Mouse (Mus musculus): ENCODE data around the gene 4930430A15Rik. TPM values are rescaled to one million over a fixed set of nuclear protein-coding genes. Genes with fewer than 3 reads are reported as not detected.

The 4930430A15Rik gene
- polyA plus RNA-seq (2012; rRNA removed; ENCODE audit: low replicate concordance), result not detected in 2 replicates

DNA sequence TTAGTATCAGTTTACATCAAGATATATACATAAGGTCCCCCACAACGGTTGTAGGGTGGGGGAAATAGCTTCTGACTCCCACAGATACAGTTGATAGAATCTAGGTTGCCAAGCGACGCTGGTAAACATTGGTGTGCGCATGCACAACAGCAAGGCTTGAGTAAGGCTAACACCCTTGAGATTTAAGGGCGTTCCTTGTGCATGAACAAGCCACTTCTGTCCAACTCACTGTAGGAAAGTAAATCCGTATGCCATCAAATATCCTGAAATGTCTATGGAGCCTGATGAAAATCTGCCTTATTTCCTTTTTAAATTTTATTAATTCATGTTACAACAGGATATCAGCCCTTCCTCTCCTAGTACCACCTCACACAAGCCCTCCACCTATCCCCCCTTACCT lies at the start of gene 4930430A15Rik:
Gene 4930430A15Rik (minus strand): TSS at position 101 of the 400 bp plus-strand sequence.

DNA sequence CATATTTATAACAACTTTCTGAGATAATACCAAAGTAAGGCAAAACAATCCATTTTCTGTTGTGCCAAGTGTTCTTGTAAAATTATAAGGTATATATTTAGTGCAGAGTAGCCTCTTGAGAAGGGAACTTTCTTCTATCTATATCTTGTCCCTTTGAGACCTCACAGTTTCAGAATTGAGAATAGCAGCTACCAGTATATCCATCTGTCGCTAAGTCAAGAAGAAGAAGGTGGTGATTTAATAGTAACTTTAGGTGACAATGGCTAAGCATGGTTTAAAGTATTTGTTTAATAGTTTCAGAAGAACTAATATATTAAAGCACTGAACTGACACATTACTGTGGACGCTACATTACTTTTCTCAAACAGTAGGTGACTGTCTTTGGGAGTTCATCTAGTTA lies 44.6 kb upstream of the 4930430A15Rik start, which contains the start of gene Olfr1277:
Gene Olfr1277 (minus strand): TSS at position 101 of the 400 bp plus-strand sequence.

DNA sequence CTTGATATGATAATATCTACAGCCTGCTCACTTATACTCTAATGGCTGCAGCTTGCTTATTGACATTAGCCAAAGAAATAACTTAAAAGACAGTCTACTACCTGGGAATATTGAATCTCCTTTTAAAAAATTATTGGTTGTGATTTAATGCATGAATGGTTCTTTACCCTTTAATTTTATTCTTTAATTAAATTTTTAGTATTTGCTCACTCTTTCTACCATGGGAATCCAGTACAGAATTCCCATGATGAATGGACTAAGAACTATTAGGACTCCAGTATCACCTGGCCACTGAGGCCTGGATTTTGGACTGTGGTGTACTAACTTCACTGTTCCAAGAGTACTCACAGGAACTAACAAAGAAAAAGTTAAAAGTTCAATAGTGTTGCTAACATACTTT lies 24.8 kb upstream of the 4930430A15Rik start, which contains the start of gene Olfr1276:
Gene Olfr1276 (plus strand): TSS at position 301 of the 400 bp plus-strand sequence.

DNA sequence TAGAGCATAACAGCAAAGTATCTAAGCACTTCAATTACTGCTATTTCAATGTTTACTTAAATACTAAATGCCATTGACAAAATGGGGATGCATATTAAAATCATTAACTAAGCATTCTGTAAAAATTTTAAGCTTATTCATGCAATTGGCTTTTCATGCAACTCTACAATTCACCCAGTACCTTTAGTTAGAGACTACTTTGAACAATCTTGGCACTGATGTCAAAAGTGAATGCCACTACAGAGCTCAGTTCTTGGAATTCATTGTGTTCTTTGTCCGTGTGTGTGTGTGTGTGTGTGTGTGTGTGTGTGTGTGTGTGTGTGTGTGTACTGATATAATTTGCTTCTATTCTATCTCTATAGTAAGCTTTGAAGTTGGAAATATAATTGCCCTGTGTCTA lies 5.8 kb upstream of the 4930430A15Rik start, which contains the start of gene Olfr1275:
Gene Olfr1275 (minus strand): TSS at position 101 of the 400 bp plus-strand sequence.

DNA sequence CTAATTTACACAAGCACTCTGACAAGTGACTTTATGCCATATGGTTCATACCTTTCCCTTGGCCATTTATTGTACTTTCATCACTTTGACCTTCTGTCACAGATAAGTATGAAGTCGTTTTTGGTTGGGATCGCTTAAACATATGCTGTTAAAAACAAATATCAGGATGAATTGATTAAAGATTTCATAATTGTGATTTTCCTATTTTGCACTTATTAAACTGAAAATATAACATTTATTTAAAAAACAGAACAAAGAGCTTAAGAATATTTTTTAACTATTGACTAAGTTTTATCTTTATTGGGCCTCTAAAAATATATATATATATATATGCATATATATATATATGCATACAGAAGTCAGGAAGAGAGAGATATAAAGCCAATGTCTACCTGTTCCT lies 76.6 kb downstream of the 4930430A15Rik start, which contains the start of gene Gm15130:
Gene Gm15130 (minus strand): TSS at position 101 of the 400 bp plus-strand sequence.

Other genes starting within 250 kb of the 4930430A15Rik start
- gene Gm13941, start 123.6 kb downstream of the 4930430A15Rik start, polyA plus RNA-seq (2012; rRNA removed; ENCODE audit: low replicate concordance), result not detected in 2 replicates
- not detected in 2 replicates for gene Gm15130, start 76.7 kb downstream of the 4930430A15Rik start, polyA plus RNA-seq (2012; rRNA removed; ENCODE audit: low replicate concordance)
- not detected in 2 replicates for gene Olfr1275, start 5.7 kb upstream of the 4930430A15Rik start, polyA plus RNA-seq (2012; rRNA removed; ENCODE audit: low replicate concordance)
- not detected in 2 replicates for gene Olfr1276, start 24.9 kb upstream of the 4930430A15Rik start, polyA plus RNA-seq (2012; rRNA removed; ENCODE audit: low replicate concordance)
- not detected in 2 replicates for gene Olfr1277, start 44.5 kb upstream of the 4930430A15Rik start, polyA plus RNA-seq (2012; rRNA removed; ENCODE audit: low replicate concordance)
- gene Olfr1278, start 60.5 kb upstream of the 4930430A15Rik start, polyA plus RNA-seq (2012; rRNA removed; ENCODE audit: low replicate concordance), result not detected in 2 replicates
- gene Olfr1279, start 71.0 kb upstream of the 4930430A15Rik start, polyA plus RNA-seq (2012; rRNA removed; ENCODE audit: low replicate concordance), result not detected in 2 replicates
- not detected in 2 replicates for gene Olfr1280, start 84.4 kb upstream of the 4930430A15Rik start, polyA plus RNA-seq (2012; rRNA removed; ENCODE audit: low replicate concordance)
- not detected in 2 replicates for gene Olfr1281, start 96.9 kb upstream of the 4930430A15Rik start, polyA plus RNA-seq (2012; rRNA removed; ENCODE audit: low replicate concordance)
- gene Olfr1282, start 106.5 kb upstream of the 4930430A15Rik start, polyA plus RNA-seq (2012; rRNA removed; ENCODE audit: low replicate concordance), result not detected in 2 replicates
- not detected in 2 replicates for gene Olfr1283, start 137.2 kb upstream of the 4930430A15Rik start, polyA plus RNA-seq (2012; rRNA removed; ENCODE audit: low replicate concordance)
- gene Olfr1284, start 145.9 kb upstream of the 4930430A15Rik start, polyA plus RNA-seq (2012; rRNA removed; ENCODE audit: low replicate concordance), result not detected in 2 replicates
- not detected in 2 replicates for gene Olfr1286, start 193.5 kb upstream of the 4930430A15Rik start, polyA plus RNA-seq (2012; rRNA removed; ENCODE audit: low replicate concordance)
- not detected in 2 replicates for gene Olfr1287, start 219.5 kb upstream of the 4930430A15Rik start, polyA plus RNA-seq (2012; rRNA removed; ENCODE audit: low replicate concordance)
- not detected in 2 replicates for gene Olfr1288, start 244.5 kb upstream of the 4930430A15Rik start, polyA plus RNA-seq (2012; rRNA removed; ENCODE audit: low replicate concordance)